Mouse (Mus musculus) lung, postnatal 36 days (tissue): ENCODE measurements around the gene Nfatc2.

Experiments
- DNase-seq: peaks from one replicate; pipeline ENCODE4 v3.0.0; 2022; ENCODE audit warnings: mixed read lengths

The Nfatc2 gene

DNA sequence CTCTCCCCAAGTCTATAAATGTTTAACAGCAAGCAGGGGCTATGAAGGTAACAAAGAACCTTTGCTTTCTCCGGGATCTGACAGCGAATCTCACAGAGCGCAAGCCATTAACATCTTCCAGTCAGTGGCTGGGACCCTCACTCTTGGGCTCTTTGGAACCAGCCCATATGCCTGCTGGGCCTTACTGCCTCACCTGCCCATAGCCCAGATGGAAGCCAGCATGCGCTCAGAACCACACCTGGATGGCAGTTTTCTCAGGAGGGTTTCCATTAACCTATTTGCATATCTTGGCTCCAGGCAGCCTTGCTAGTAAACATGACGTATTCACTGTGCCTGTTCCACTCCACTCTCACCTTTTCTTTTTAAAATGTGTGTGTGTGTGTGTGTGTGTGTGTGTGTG lies 25.6 kb downstream of the Nfatc2 start:
- no peak for DNase-seq

- DNase-seq: no peak
Measured at GRCm38 (mm10) chr2:168574934-168575333, 26.5 kb downstream of the Nfatc2 start.

DNA sequence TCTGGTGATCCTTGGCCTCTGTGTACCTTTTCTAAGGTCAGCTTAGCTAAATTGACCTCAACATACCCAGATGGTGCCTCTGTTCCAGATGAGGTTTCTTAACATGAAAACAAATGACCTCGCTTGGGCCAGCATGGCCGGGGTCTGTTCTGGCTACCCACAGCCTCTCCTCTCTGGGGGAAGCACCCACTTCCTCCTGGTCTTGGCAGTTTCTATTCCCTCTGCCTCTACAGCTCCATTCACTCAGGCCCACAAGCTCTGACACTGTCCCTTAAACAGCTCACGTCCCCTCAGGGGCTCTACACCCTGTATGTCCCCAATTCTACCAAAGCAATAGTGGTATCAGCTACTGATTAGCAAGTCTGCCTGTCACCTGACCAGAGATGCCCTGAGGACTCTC lies 27.6 kb downstream of the Nfatc2 start:
- DNase-seq: no peak

DNA sequence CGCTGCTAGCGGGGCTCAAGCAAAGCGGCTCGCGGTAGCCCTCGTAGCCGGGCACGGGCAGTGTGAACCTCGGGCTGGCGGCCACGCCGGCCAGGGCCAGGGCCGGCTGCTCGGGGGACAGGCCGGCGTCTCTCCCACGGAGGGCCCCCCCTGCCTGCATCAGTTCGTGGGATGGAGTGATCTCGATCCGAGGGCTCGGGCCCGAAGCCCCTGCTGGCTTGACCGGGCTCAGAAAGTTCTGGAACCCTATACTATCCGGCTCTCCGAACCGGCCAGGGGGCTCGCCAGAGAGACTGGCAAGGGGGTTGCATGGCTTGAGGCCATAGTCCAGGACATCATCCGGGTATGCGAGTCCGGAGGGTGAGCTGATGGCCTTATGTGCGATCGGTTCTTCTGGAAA lies 30.2 kb downstream of the Nfatc2 start:
- no peak for DNase-seq

DNA sequence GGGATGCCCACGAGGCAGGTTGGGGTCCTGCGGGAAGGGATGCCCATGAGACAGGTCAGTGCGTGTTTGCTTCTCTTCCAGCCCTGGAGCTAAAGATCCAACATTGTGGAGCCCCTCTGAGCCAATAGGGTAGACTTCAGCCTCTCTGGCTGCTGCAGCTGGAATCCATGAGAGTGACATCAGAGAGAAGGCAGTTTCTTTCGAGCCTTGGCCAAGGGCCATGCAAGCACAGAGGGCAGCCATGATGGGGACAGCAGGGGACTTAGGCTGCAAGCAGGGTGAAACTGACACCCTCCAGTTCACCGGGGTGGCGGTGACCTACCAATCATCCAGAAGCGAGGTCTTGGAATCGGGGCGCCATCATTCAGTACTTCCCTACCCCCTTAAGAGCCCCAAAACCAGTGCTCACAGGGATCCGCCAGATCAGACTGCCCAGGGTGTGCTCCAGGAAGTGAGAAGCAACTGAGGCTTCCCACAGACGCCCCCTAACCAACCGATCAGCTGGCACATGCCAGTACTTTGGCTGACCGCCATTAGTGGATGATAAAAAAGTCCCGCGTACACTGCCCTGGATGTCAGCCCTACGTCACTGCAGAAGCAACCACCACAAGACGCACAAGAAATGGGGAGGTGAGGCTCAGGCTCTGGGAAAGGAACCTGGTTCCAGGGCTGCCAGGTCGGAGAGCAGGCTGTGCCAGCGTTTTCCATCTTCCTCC lies 35.8 kb downstream of the Nfatc2 start:
- no peak for DNase-seq

- DNase-seq: peak; percentile 15
Measured at GRCm38 (mm10) chr2:168563184-168563583, 38.3 kb downstream of the Nfatc2 start.

DNA sequence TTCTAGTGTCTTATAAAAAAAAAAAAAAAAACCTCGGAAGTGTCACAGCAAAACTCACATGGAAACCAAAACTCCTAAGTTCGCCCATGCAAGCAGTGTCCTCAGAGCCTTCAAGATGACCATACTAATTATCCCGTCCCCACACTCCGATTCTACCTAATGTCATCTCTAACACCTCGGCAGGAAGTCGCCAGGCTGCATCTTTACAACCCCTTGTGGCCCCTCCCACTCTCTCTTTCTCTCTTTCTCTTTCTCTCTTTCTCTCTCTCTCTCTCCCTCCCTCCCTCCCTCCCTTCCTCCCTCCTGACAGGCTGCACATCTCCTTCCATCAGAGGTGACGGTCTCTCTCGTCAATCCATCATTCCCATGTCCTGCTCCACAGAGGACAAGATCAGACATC lies 44.4 kb downstream of the Nfatc2 start:
- DNase-seq: no peak

DNA sequence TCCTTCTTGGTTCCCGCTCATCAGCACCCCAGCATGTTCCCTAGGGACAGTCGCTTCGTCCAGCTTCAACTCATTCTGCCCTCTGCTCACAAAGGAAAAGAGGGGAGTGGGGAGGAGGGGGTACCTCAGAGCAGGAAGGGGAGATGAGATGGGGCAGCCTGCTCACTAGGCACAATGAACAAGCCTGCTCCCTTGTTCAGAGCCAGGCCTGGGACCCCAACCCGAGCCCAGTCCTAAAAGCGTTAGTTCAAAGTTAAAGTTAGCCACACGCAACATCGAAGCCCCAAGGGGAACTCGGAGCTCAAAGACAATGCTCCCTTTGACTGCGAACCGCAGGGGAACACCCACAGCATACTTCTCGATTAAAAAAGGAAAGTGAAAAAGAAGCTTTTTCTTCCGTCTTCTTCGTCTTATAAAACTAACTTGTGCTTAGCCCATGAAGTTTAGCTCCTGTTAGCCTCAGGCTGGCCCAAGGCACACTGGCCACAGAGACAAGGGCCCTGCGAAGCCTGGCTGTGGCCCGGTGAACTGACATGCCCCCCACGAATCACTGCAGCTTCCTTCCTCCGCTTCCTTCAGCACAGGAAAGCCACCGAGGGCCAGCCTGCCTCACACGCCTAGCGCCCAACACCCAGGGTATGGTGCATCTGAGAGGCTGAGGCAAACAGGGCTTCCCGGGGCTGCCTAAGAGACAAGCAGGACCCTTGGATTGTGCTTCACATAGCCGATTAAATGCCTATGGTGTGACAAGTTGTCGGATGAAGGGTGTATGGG lies 45.4 kb downstream of the Nfatc2 start:
- peak; percentile 62 for DNase-seq

DNA sequence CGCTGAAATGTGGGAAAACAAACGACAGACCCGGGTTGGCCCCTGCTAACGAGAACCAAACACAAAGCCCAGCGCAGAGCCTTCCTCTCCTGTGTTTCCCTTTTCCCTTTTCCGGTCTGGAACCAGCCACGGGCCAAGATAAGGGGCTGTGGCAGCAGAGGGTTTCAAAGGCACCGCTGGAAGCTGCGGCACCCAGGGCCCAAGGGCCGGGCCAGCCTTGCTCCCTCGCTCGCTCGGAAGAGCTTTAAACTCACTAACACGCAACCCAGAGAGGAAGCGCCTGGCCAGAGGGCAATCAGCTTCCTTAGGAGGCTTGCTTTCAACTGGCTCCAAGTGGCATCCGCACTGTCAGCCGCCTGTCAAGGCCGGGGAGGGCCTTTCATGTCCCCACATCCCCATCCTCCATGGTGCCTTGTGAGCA lies 47.9 kb downstream of the Nfatc2 start:
- peak; percentile 56 for DNase-seq

DNA sequence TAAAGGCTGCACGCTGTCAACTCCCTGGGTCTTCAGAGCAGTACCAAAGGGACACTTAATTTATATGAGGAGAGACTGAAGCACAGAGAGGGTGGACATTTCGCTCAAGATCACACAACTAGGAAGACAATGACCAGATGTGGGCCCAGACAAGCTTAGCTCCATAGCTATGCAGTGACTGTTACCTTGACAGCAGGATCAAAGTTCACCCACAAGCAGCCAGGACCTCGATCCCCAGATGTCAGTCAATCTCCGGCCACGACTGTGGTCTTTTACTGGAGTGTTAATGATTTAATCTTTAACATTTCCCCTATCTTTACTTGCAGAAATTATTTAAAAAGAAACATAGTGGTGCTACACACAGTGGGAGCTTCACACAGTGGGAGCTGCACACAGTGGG lies 49.1 kb downstream of the Nfatc2 start:
- no peak for DNase-seq

DNA sequence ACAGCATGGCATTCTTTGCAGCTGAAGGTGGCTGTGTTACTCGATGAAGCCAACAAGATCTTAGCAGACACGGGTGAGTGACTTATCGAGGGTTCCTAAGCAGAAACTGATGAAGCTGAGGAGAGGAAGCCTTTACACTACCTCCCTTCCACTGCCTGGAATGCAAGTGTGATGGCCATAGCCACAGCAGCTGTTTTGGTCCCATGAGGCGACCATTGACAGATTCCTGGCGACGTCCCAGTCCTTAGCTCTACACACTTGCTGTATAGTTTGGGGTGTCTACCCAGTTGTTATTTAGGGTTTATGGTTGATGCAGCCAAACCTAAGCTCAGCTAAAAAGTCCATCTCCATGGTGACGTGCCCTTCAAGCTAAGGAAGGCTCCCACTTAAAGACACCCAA lies 50.2 kb downstream of the Nfatc2 start:
- DNase-seq: no peak

GRCm38 (mm10) chr2:168549326-168549725 lies 52.1 kb downstream of the Nfatc2 start:
- DNase-seq: no peak

DNA sequence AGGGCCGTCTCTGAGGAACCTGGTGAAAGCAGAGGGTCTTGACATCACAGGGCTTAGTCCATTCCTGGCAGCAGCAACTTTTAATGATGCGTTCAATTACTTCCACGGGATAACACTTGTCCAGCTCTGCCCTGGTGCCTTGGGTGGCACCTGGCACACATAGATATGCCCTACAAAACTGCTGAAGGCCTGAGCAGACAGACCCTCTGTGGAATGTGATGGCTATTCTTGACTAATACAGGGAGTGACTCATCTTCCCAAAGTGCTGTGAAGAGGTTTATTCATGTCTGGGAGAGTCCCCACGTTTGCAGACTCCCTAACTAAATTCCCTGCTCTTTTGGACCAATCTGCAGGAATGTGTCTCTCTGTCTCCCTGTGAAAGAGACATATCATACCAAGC lies 53.4 kb downstream of the Nfatc2 start:
- DNase-seq: no peak

GRCm38 (mm10) chr2:168545901-168546557 lies 55.4 kb downstream of the Nfatc2 start:
- DNase-seq: peak; percentile 40

GRCm38 (mm10) chr2:168544102-168544501 lies 57.4 kb downstream of the Nfatc2 start:
- DNase-seq: peak; percentile 71

DNA sequence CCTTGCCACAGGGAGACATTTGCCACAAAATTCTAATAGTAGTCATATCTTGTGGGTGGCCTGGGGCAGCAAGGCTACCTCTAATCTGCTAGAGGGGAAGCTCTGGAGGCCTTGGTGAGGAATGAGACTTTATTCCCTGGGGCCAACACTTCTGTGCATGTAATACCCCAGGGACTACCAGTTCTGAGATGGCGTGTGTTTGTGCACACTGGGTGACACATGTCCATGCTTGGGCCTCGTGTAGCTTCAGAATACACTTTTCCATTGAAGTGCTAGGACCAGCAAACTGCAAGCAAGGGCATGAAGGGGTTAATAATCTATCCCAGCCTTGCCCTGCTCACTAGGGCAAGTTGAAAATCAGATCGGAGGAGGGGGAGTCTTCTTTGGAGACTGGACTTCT lies 58.4 kb downstream of the Nfatc2 start:
- DNase-seq: no peak

GRCm38 (mm10) chr2:168541223-168541622 lies 60.2 kb downstream of the Nfatc2 start:
- DNase-seq: no peak

GRCm38 (mm10) chr2:168539594-168540222 lies 61.7 kb downstream of the Nfatc2 start:
- peak; percentile 15 for DNase-seq

GRCm38 (mm10) chr2:168539026-168539425 lies 62.4 kb downstream of the Nfatc2 start:
- no peak for DNase-seq

DNA sequence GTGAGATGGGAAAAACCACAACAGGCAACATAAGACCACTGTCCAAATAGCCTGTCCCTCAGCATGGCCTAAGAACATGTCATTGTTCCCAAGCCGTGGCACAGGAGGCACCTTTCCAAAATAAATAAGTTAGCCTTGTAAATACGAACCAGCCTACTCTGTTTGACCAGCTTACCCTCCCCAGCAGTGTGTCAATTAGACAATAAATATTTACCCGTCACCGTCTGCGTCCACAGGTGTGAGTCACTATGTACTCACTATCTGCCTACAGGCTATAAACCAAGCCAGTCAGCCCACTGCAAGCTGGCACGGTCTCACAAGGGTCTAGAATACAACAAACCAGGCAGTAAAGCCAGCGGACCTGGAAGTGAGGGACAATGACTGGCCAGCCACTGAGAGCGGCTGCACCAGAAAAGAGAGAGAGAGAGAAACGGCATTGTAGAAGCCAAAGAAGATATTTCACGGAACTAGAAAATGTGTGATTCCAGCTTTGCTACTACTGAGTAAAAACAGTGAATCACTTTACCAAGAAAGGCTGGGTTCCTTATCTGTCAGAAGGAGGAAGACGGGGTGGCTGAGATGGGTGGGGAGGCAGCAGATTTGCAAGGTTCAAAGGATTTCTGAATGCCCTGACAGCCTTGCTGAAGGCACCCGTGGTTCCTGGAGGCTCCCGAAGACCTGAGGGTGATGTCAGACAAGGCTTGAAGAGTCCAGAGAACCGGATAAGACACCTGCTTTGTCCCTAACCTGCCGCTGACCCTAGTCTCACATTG lies 69.2 kb downstream of the Nfatc2 start:
- DNase-seq: peak; percentile 51

GRCm38 (mm10) chr2:168528551-168528950 lies 72.9 kb downstream of the Nfatc2 start:
- no peak for DNase-seq

DNA sequence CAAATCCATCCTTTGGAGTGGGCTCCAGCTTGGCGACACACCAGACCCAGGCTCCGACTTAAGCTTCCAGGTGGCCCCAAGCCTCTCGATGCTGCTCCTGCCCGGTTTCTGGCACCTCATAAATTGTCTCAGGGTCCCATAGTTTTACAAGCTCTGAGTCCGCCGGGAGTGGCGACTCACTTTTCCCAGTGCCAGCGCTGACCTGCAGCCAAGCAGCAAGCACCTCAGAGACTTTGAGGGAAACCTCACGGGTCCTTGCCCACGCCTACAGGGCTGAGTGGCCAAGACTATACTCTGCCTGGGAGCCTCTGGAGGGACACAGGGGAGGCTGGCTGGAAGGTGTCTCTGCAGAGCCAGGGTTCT lies 74.0 kb downstream of the Nfatc2 start:
- DNase-seq: no peak
